Mouse (Mus musculus) kidney, postnatal 0 days (tissue): ENCODE measurements around the gene Apon. TPM values are rescaled to one million over a fixed set of nuclear protein-coding genes. Genes with fewer than 3 reads are reported as not detected.
A peak's percentile ranks its signal among the peaks of the same experiment; 100 is the strongest.
"Not testable (repeated sequence)": the region's sequence is repeated elsewhere in the genome, so short reads cannot be mapped to it uniquely, and the experiment has no call there.

ENCODE experiments used
- ATAC-seq: fragments of 200-750 bp; cut with Nextera tagmentation; replicated peaks from 2 replicates; pipeline ENCODE4 v1.8.0; 2017; ENCODE audit warnings: low read depth, moderate number of reproducible peaks, moderate TSS enrichment, moderate library complexity; ENCODE audit not compliant: low FRiP score
- DNase-seq: peaks from one replicate; pipeline ENCODE4 v3.0.0-alpha.2; 2016; ENCODE audit warnings: low spot score
- H3K27ac ChIP-seq: fragments of 300-500 bp; sonication (generic); 2 replicates; pipeline ENCODE4 v1.5.1; 2014; ENCODE audit warnings: mild to moderate bottlenecking
- H3K27me3 ChIP-seq: fragments of 300-500 bp; sonication (generic); 2 replicates; pipeline ENCODE4 v1.6.1; 2014; ENCODE audit warnings: low read length, mixed read lengths; ENCODE audit not compliant: insufficient read depth
- H3K36me3 ChIP-seq: fragments of 300-500 bp; sonication (generic); 2 replicates; pipeline ENCODE4 v1.6.1; 2014; ENCODE audit warnings: low read length, mixed read lengths; ENCODE audit not compliant: insufficient read depth
- H3K4me1 ChIP-seq: fragments of 300-500 bp; sonication (generic); replicated peaks from 2 replicates; pipeline ENCODE4 v1.6.1; 2014; ENCODE audit warnings: antibody characterized with exemption, low read length, mixed read lengths; ENCODE audit not compliant: insufficient read depth
- H3K4me2 ChIP-seq: fragments of 300-500 bp; sonication (generic); 2 replicates; pipeline ENCODE4 v1.6.1; 2014; ENCODE audit warnings: mild to moderate bottlenecking, low read length, moderate library complexity, mixed read lengths
- H3K4me3 ChIP-seq: fragments of 300-500 bp; sonication (generic); replicated peaks from 2 replicates; pipeline ENCODE4 v1.5.1; 2014; ENCODE audit warnings: low read depth, low read length
- H3K9ac ChIP-seq: fragments of 300-500 bp; sonication (generic); 2 replicates; pipeline ENCODE4 v1.6.1; 2014; ENCODE audit warnings: low read depth, low read length
- H3K9me3 ChIP-seq: fragments of 300-500 bp; sonication (generic); replicated peaks from 2 replicates; pipeline ENCODE4 v1.6.1; 2016; ENCODE audit warnings: low read length, inconsistent platforms, mixed read lengths
- CTCF ChIP-seq: IDR thresholded peaks from 2 replicates; pipeline ENCODE4 v1.5.1; 2016; ENCODE audit warnings: antibody characterized with exemption, low read depth, mild to moderate bottlenecking, moderate library complexity
- WGBS: fragments of 180-500 bp; shearing (Covaris S2); extraction: QIAGEN DNeasy Blood & Tissue Kit; methylation state at CpG from one replicate; pipeline ENCODE4 v1.1.7; 2014; 5-methylcytosine and 5-hydroxymethylcytosine counted together
- polyA plus RNA-seq: library from polyadenylated mRNA; unstranded; fragments of >200 nt; fragmentation: Nextera tagmentation; extraction: Ambion mirVana; gene quantifications from 2 replicates; pipeline ENCODE4 v1.2.1, GENCODE M21; 2015

Apon gene
- polyA plus RNA-seq, 1 experiment from 2014 or later: 0.11 TPM

DNA sequence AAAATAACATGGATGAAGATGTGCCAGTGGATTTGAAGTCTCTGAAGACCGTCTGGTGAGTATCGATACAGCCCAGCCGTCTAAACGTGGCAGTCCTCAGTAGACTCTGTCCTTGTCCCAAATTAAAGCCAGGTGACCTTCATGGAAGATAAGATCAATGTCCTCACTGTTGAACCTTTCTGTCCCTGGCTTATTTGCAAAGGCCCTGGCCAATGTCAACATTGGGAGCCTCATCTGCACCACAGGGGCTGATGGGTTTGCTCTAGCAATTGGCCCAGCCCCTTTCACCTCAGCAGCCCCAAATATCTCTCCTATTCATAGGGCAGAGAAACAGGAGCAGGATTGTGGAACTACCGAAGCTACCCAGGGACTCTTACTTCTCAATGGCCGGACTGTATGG, 14.5 kb downstream of the Apon start, which contains the start of gene Apof:
TSS of gene Apof (plus strand) at position 301 of the 400 bp plus-strand sequence.
- Histone ChIP-seq H3K4me1 (no peaks in the 10 kb centered on the region; the same call in 1 of the 2 replicates), H3K4me3 (no peak within 1 kb of the TSS), H3K4me2 (no peak within 1 kb of the TSS), H3K9me3 (no peaks in the 10 kb centered on the region), H3K27me3 (no peaks in the 10 kb centered on the region), H3K36me3 (no peaks in the 10 kb centered on the region), H3K27ac (no peak within 1 kb of the TSS), H3K9ac (no peak within 1 kb of the TSS)
- DNase-seq (no peak), ATAC-seq (no peak)
- TF ChIP-seq CTCF: no peak
- WGBS: 85% methylated on average over 6 of the region's 6 CpGs

DNA sequence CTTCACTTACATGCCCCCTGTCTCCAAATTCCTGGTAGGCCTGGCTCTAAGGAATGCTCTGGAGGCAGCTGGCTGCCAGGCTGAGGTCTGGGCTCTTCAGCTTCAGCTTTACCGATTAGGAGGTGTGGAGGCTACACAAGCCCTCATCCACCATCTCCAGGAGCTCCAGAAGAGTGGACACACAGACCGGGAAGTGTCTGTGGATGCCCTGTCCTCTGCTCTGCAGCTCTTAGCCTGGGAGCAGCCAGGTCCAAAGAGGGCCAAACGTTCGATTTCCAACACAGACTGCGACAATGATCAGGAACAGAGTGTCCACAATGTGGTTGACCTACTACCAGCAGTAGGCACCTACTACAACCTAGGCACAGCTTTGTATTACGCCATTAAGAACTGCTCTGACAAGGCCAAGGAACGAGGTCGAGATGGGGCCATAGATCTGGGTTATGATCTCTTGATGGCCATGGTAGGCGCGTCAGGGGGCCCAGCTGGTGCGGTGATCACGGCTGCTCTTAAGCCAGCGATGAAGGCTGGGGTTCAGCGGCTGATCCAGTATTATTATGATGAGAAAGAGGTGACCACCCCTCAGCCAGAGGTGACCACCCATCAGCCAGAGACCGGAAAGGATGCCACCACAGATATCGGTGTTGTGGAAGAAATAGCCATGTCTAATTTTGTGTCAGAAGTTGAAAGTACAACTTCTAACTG, 15.5 kb downstream of the Apon start:
- Histone ChIP-seq H3K4me1 (no peaks in the 10 kb centered on the region; the same call in 1 of the 2 replicates), H3K9me3 (no peaks in the 10 kb centered on the region), H3K4me2 (peak overlapping the region; percentile 70; the same call in 1 of the 2 replicates), H3K27ac (no peak overlapping the region), H3K36me3 (no peaks in the 10 kb centered on the region), H3K9ac (peak overlapping the region; percentile 51; the same call in 1 of the 2 replicates), H3K4me3 (0 out of 2 replicates have a peak overlapping the region, but pooled peaks have one; percentile 88), H3K27me3 (no peaks in the 10 kb centered on the region)
- DNase-seq (no peak), ATAC-seq (no peak)
- 91% methylated on average over 16 of the region's 16 CpGs for WGBS
- no peak for TF ChIP-seq CTCF

DNA sequence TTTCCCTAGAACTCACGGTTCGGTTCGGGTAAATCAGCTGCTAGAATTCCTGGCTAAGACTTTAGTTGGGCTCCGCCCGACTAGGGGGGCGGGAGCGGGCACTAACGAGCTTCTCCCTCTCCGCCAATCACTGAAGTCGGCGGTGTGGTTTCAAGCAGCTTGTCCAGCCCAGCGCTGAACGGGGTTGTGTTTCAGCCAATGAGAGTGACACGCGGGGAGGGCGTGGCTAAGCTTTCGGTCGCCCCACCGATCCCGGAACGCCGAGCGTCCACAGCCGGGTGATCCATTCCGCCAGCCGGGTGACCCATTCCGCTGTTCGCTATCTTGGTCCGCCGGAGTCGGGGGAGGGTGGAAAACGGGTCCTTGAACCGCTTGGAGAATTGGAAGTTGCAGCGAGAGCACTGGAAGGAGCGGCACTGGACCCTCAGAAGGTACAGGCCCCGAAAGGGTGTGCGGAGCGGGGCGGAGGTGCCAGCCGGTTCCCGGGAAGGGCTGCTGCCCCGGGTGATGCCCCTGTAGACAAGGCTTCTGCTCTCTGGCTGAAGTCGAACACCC, 16.5 kb downstream of the Apon start, which contains the start of gene Stat2:
TSS of gene Stat2 (plus strand) at position 273 of the 555 bp plus-strand sequence.
- ATAC-seq: peak; percentile 98
- Histone ChIP-seq H3K36me3 (no peaks in the 10 kb centered on the region), H3K4me2 (peak within 1 kb of the TSS; percentile 70), H3K27ac (peak within 1 kb of the TSS; percentile 91), H3K9me3 (no peaks in the 10 kb centered on the region), H3K4me1 (no peaks in the 10 kb centered on the region; the same call in 1 of the 2 replicates), H3K27me3 (no peaks in the 10 kb centered on the region), H3K4me3 (peak within 1 kb of the TSS; percentile 88), H3K9ac (peak within 1 kb of the TSS; percentile 84)
- DNase-seq: peak; percentile 99
- under 1% methylated on average over 43 of the region's 43 CpGs for WGBS
- no peak for TF ChIP-seq CTCF

DNA sequence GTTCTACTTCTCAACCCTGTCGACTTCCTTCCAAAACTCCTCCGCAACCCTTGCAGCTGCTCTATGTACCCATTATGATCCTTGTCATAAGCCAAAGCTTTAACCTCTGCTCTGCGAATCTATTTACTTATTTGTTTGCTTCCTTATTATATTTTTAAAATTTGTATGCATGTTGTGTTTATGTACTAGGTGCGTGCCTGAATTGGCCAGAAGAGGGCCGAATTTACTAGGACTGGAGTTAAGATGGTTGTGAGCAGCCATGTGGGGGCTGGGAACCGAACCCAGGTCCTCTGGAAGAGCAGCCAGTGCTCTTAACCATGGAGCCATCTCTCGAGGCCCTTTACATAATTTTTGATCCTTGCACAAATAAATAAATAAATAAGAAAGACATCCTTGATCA, 17.0 kb downstream of the Apon start:
- DNase-seq (no peak), ATAC-seq (no peak)
- TF ChIP-seq CTCF: no peak; the same call in 1 of the 2 replicates
- H3K27ac ChIP-seq: peak overlapping the region; percentile 91
- H3K9me3 ChIP-seq: no peaks in the 10 kb centered on the region
- no peaks in the 10 kb centered on the region for H3K36me3 ChIP-seq
- no peaks in the 10 kb centered on the region; the same call in 1 of the 2 replicates for H3K4me1 ChIP-seq
- peak overlapping the region; percentile 70 for H3K4me2 ChIP-seq
- peak overlapping the region; percentile 84 for H3K9ac ChIP-seq
- no peaks in the 10 kb centered on the region for H3K27me3 ChIP-seq
- H3K4me3 ChIP-seq: peak overlapping the region; percentile 88
- WGBS: 46% methylated on average over 7 of the region's 7 CpGs

DNA sequence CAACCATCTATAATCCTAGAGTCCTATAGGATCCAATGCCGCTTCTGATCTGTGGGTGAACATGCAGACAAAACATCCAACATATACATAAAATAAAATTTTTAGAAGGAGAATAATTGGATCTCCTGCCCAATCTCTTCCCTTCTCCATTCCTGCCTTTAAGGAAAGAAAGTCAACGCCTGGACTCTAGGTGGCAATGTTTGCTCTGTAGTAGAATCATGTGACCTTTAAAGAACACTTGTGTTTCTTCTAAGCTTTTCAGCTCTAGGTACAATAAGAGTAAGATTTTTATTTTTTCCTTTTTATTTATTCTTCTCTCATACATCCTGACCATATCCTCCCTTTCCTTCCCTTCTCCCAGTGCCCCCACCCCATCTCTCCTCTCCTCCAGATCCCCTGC, 18.0 kb downstream of the Apon start:
- peak; percentile 68 for DNase-seq
- WGBS: 69% methylated on average over 2 of the region's 2 CpGs
- Histone ChIP-seq H3K36me3 (peaks cover 2% of the 10 kb centered on the region; the same call in 1 of the 2 replicates), H3K27me3 (no peaks in the 10 kb centered on the region), H3K9me3 (no peaks in the 10 kb centered on the region), H3K4me1 (no peaks in the 10 kb centered on the region; the same call in 1 of the 2 replicates), H3K4me2 (0 out of 2 replicates have a peak overlapping the region, but pooled peaks have one; percentile 22), H3K27ac (no peak overlapping the region), H3K9ac (no peak overlapping the region), H3K4me3 (no peak overlapping the region)
- peak; percentile 60 for TF ChIP-seq CTCF
- ATAC-seq: no peak

DNA sequence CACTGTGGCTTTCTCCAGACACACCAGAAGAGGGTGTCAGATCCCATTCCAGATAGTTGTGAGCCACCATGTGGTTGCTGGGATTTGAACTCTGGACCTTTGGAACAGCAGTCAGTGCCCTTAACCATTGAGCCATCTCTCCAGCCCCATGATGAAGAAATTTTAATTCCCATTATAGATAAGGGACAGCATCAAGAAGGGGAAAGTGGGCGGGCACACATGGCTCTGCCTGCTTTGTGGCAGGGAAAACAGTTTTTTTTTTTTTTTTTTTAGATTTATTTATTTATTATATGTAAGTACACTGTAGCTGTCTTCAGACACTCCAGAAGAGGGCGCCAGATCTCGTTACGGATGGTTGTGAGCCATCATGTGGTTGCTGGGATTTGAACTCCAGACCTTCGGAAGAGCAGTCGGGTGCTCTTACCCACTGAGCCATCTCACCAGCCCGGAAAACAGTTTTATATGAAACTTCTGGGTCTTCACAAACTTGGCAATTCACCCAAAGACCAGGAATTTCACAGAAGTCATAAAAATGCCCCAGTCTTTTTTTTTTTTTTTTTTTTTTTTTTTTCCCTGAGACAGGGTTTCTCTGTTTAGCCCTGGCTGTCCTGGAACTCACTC, 19.0 kb downstream of the Apon start:
- not testable (repeated sequence) for ATAC-seq, H3K4me3 ChIP-seq, H3K4me1 ChIP-seq, DNase-seq, H3K27me3 ChIP-seq, H3K9me3 ChIP-seq, H3K4me2 ChIP-seq, H3K9ac ChIP-seq, H3K36me3 ChIP-seq, H3K27ac ChIP-seq
- WGBS: 98% methylated on average over 4 of the region's 7 CpGs
- 0 out of 2 replicates have a peak, but pooled peaks have one; percentile 12 for TF ChIP-seq CTCF

DNA sequence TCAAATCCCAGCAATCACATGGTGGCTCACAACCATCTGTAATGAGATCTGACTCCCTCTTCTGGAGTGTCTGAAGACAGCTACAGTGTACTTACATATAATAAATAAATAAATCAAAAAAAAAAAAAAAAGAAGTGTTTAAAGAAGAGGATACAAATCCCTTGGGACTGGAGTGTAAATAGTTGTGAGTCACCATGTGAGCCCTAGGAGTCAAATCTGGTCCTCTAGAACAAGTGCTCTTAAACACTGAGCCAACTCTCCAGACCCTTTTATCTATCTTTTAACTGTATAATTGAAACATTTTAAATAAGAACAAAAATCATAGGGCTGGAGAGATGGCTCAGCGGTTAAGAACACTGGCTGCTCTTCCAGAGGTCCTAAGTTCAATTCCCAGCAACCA, 21.5 kb downstream of the Apon start:
- H3K4me2 ChIP-seq, H3K27ac ChIP-seq, ATAC-seq, DNase-seq, H3K27me3 ChIP-seq, H3K9me3 ChIP-seq, H3K4me3 ChIP-seq, H3K9ac ChIP-seq, H3K4me1 ChIP-seq: not testable (repeated sequence)
- 100% methylated on average over 1 of the region's 1 CpGs for WGBS
- H3K36me3 ChIP-seq: peaks cover 19% of the 10 kb centered on the region; the same call in 1 of the 2 replicates
